Mouse (Mus musculus): ENCODE data around the gene Dmbx1. TPM values are rescaled to one million over a fixed set of nuclear protein-coding genes. Genes with fewer than 3 reads are reported as not detected.

Gene Dmbx1
- total RNA-seq, 1 experiment from 2014 or later, result not detected

- ATAC-seq (replicated peaks; ENCODE audit: low read depth, poor library complexity, severe bottlenecking), result no peak
Observed at GRCm38 (mm10) chr4:115941242-115941820, 1.6 kb upstream of the Dmbx1 start.

GRCm38 (mm10) chr4:115940681-115941080 lies 955 bp upstream of the Dmbx1 start:
- ATAC-seq (replicated peaks; ENCODE audit: low read depth, poor library complexity, severe bottlenecking), result no peak

DNA sequence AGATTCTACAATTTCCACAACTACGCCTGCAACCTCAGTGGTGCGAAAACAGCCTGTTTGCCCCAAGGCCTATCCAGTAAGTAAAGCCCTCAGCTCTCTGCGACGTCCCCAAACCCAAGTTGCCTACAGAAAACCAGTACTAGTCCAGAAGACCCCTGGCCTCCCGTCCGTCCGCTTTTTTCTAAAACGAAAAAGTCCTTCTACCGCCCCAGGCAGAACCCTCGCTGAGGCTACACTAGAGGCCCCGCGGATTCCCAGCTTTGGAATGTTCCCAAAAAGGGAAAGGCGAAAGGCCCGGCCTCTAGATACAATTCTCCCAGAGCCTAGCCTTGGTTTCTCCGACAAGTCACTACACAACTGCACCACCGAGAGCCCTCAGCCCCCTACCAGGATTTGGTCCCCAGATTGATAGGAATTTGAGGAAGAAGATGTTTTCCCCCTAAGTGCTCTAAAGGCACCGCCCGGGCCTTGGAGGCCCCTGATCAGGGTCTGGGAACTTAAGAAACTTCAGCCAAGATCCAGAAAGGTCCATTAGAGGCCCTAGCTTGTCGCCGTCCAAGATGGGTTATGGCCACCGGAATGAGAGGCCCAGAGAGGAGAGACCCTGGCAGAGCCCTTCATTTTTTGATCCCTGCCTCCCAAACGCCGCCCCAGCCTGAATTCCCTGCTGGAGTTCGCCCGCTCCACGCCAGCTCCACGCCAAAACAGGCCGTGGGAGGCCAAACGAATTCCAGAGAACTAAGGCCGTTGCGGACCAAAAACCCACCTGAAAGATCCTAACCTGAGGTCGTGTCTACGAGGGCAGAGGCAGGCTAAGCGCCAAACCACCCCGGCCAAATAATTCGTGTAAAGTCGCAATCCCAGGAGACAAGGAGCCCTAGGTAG lies 1.2 kb downstream of the Dmbx1 start:
- no peak for ATAC-seq (replicated peaks; ENCODE audit: low read depth, poor library complexity, severe bottlenecking)

- ATAC-seq (replicated peaks; ENCODE audit: low read depth, poor library complexity, severe bottlenecking), result no peak
Observed at GRCm38 (mm10) chr4:115937061-115937976, 2.4 kb downstream of the Dmbx1 start.

DNA sequence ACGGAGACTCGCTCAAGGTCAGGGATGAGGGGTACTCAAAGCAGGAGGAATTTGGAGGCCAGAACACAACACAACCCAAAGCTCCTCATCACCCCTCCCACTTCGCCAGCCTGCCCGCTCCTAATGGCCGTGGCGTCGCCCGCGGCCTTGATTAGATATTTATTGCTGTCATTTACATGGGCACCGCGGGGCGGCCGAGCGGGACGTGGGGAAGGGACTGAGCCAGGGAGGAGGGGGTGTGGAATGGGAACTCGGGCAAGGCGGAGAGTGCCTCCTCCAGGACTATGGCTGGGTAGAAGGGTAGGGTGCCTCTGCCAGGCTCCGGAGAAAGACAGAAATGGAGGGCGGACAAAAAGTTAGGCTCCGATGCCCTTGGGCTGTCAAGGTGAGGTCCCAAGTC lies 3.1 kb downstream of the Dmbx1 start:
- ATAC-seq (replicated peaks; ENCODE audit: low read depth, poor library complexity, severe bottlenecking), result no peak

DNA sequence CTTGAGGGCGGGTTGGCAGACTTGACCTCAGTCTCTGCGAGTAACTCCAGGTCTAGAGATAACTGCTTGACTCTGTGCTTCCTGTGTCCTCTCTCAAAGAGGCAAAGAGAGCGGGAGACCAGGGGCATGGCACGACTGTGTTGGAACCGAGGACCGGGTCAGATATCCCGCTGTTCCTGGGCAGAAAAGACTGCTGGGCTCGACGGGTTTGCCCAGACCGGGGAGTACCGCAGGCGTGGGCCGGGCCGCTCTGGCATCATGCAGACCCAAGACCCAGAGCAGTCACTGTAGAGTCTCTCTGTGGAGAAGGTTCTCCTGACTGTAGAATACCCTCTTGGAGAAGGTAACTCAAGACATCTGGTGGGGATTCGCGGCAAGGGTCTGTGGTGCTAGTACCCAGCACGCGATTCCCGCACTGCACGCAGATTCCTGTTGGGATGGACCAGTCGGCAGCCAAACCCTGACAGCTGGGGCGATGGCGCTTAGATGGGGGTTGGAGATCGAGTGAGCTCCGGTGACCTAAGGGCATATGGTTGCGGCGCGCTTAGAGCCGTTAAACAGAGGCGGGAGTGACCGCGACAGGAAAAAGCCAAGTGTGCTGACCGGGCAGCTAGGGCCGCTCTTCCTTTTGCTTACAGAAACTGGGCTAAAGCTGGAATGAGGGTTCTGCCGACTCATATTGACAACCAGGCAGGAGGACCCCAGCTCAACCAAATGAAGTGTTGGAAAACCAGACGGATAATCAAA lies 3.7 kb downstream of the Dmbx1 start:
- no peak for ATAC-seq (replicated peaks; ENCODE audit: low read depth, poor library complexity, severe bottlenecking)

- no peak for ATAC-seq (replicated peaks; ENCODE audit: low read depth, poor library complexity, severe bottlenecking)
Observed at GRCm38 (mm10) chr4:115931556-115932088, 8.1 kb downstream of the Dmbx1 start.

GRCm38 (mm10) chr4:115927637-115928036 lies 12.1 kb downstream of the Dmbx1 start:
- ATAC-seq (replicated peaks; ENCODE audit: low read depth, poor library complexity, severe bottlenecking), result no peak

DNA sequence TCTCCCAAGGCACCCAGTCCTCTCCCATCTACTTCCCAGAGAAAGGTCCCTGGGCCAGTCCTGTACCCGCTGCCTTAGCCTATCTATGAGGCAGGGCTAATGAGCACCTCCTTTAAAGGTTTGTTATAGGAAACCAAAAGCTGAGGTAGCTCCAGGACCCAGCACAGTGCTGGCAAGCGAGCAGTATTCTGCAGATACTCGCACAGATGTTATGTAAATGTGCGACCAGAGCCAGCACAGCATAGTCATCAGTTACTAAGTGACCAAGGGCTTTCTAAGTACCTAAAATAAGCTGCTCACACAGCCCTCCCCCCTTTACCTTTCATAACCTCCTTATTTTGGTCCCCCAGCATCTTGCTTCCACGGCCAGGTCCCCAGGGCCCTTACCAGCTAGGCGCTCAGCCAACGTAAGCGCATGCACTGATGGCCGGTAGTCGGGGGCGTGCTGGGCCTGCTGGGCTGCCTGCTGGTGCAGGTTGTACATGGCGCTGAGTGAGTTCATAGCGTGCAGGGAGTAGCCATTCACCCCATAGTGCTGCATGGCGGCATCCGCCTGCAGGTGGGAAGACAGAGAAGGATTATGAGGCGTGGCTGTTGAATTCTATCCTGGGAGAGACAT lies 16.4 kb downstream of the Dmbx1 start:
- no peak for ATAC-seq (replicated peaks; ENCODE audit: low read depth, poor library complexity, severe bottlenecking)

DNA sequence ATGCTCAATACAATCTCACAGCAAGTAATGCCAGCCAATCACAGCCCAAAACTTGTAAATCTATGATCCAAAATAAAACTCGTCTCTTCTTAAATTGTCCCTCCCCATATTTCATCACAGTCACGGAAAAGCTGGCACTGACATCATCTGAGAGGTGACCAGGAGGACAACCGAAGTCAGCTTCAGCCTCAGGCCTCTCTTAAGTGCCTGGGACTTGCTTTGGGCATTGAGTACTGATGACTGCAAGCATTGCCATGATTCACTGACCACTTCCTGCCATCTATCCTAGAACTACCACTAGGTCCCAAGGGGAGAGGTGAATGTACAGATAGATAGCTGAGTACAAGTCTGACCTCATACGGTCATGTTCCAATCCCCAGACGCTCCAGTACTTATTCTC lies 17.0 kb downstream of the Dmbx1 start:
- ATAC-seq (replicated peaks; ENCODE audit: low read depth, poor library complexity, severe bottlenecking), result no peak

GRCm38 (mm10) chr4:115919911-115920310 lies 19.8 kb downstream of the Dmbx1 start:
- no peak for ATAC-seq (replicated peaks; ENCODE audit: low read depth, poor library complexity, severe bottlenecking)

GRCm38 (mm10) chr4:115911586-115911985 lies 28.1 kb downstream of the Dmbx1 start:
- no peak for ATAC-seq (replicated peaks; ENCODE audit: low read depth, poor library complexity, severe bottlenecking)

GRCm38 (mm10) chr4:115908641-115909040 lies 31.1 kb downstream of the Dmbx1 start:
- no peak for ATAC-seq (replicated peaks; ENCODE audit: low read depth, poor library complexity, severe bottlenecking)

GRCm38 (mm10) chr4:115907994-115908393 lies 31.7 kb downstream of the Dmbx1 start:
- no peak for ATAC-seq (replicated peaks; ENCODE audit: low read depth, poor library complexity, severe bottlenecking)

GRCm38 (mm10) chr4:115906791-115907190 lies 32.9 kb downstream of the Dmbx1 start:
- ATAC-seq (replicated peaks; ENCODE audit: low read depth, poor library complexity, severe bottlenecking), result no peak

GRCm38 (mm10) chr4:115905701-115906100 lies 34.0 kb downstream of the Dmbx1 start:
- ATAC-seq (replicated peaks; ENCODE audit: low read depth, poor library complexity, severe bottlenecking), result no peak

- no peak for ATAC-seq (replicated peaks; ENCODE audit: low read depth, poor library complexity, severe bottlenecking)
Observed at GRCm38 (mm10) chr4:115904375-115904774, 35.4 kb downstream of the Dmbx1 start.

GRCm38 (mm10) chr4:115902816-115903215 lies 36.9 kb downstream of the Dmbx1 start:
- ATAC-seq (replicated peaks; ENCODE audit: low read depth, poor library complexity, severe bottlenecking), result peak; percentile 77
